Comparison of ENCODE assay signal across 8 mouse cellular contexts in genomic region chr11:94473707-94474543, GRCm38 (mm10). TPM values are rescaled to one million over a fixed set of nuclear protein-coding genes. Genes with fewer than 3 reads are reported as not detected.
DNase-seq lines count a peak whose midpoint lies in the region; ATAC-seq and TF ChIP-seq lines count a peak whose summit lies in the region.

Gene Cacna1g (minus strand): TSS chr11:94474198.

- 0 out of 2 replicates have a peak, but pooled peaks cover 2% of the 10 kb centered on the region for H3K4me1 ChIP-seq in bone marrow macrophage, adult 2 months (ENCODE audit: control insufficient read depth, insufficient read depth, low read length)
- H3K4me1 ChIP-seq in embryonic facial prominence, embryonic 15.5 days = peaks cover 66% of the 10 kb centered on the region
- peaks cover 2% of the 10 kb centered on the region; the same call in 1 of the 2 replicates for H3K4me1 ChIP-seq in heart, adult 2 months (ENCODE audit: control insufficient read depth, insufficient read depth, low read length)
- H3K4me1 ChIP-seq in kidney, adult 2 months (ENCODE audit: control insufficient read depth, insufficient read depth, low read length) = peaks cover 3% of the 10 kb centered on the region; the same call in 1 of the 2 replicates
- peaks cover 31% of the 10 kb centered on the region for H3K4me1 ChIP-seq in limb, embryonic 11.5 days (ENCODE audit: control insufficient read depth, insufficient read depth, low read length)
- H3K4me1 ChIP-seq in midbrain, embryonic 13.5 days (replicated peaks) = peaks cover 68% of the 10 kb centered on the region

- peak within 1 kb of the TSS; percentile 38 for H3K4me3 ChIP-seq in bone marrow macrophage, adult 2 months (ENCODE audit: insufficient read depth, low read length)
- H3K4me3 ChIP-seq in embryonic facial prominence, embryonic 15.5 days (replicated peaks) = peak within 1 kb of the TSS; percentile 81
- H3K4me3 ChIP-seq in heart, adult 2 months = peak within 1 kb of the TSS; percentile 60
- peak within 1 kb of the TSS; percentile 64 for H3K4me3 ChIP-seq in kidney, adult 2 months (ENCODE audit: insufficient read depth, low read depth, low read length)
- H3K4me3 ChIP-seq in limb, embryonic 11.5 days (ENCODE audit: low read depth, low read length) = peak within 1 kb of the TSS; percentile 99
- peak within 1 kb of the TSS; percentile 90 for H3K4me3 ChIP-seq in midbrain, embryonic 13.5 days (replicated peaks)

- peak within 1 kb of the TSS; percentile 92 for H3K9ac ChIP-seq in embryonic facial prominence, embryonic 15.5 days
- H3K9ac ChIP-seq in heart, adult 2 months (ENCODE audit: low read depth, low read length) = peak within 1 kb of the TSS; percentile 46
- H3K9ac ChIP-seq in limb, embryonic 11.5 days (ENCODE audit: low read length) = peak within 1 kb of the TSS; percentile 96
- H3K9ac ChIP-seq in midbrain, embryonic 13.5 days (replicated peaks) = peak within 1 kb of the TSS; percentile 95

- H3K4me2 ChIP-seq in embryonic facial prominence, embryonic 15.5 days (replicated peaks) = peak within 1 kb of the TSS; percentile 86
- peak within 1 kb of the TSS; percentile 95 for H3K4me2 ChIP-seq in limb, embryonic 11.5 days (ENCODE audit: low read depth, severe bottlenecking)
- peak within 1 kb of the TSS; percentile 98 for H3K4me2 ChIP-seq in midbrain, embryonic 13.5 days (replicated peaks)

- TF ChIP-seq EP300 in heart, adult 2 months (IDR thresholded peaks at IDR 0.05; ENCODE audit: insufficient read depth, low read depth, low read length) = no peak

- no peaks in the 10 kb centered on the region for H3K36me3 ChIP-seq in embryonic facial prominence, embryonic 15.5 days
- H3K36me3 ChIP-seq in heart, adult 2 months (ENCODE audit: control insufficient read depth, insufficient read depth, low read length) = no peaks in the 10 kb centered on the region
- no peaks in the 10 kb centered on the region for H3K36me3 ChIP-seq in kidney, adult 2 months (ENCODE audit: control insufficient read depth, insufficient read depth, low read length)
- no peaks in the 10 kb centered on the region for H3K36me3 ChIP-seq in limb, embryonic 11.5 days (ENCODE audit: control insufficient read depth, insufficient read depth, low read length)
- no peaks in the 10 kb centered on the region for H3K36me3 ChIP-seq in midbrain, embryonic 13.5 days

- H3K27me3 ChIP-seq in embryonic facial prominence, embryonic 15.5 days = peaks cover 15% of the 10 kb centered on the region
- H3K27me3 ChIP-seq in heart, adult 2 months (ENCODE audit: control insufficient read depth, insufficient read depth, low read length) = peaks cover 3% of the 10 kb centered on the region; the same call in 1 of the 2 replicates
- H3K27me3 ChIP-seq in kidney, adult 2 months (replicated peaks; ENCODE audit: control insufficient read depth, insufficient read depth, low read length) = peaks cover 9% of the 10 kb centered on the region
- H3K27me3 ChIP-seq in limb, embryonic 11.5 days (ENCODE audit: control insufficient read depth, insufficient read depth, low read length) = peaks cover 3% of the 10 kb centered on the region; the same call in 1 of the 2 replicates
- peaks cover 44% of the 10 kb centered on the region for H3K27me3 ChIP-seq in midbrain, embryonic 13.5 days

- intact Hi-C loops in heart, adult 2 months (cut with DNase I) = no loop called here

- ATAC-seq in embryonic facial prominence, embryonic 15.5 days (ENCODE audit: insufficient number of reproducible peaks, low FRiP score, low TSS enrichment, low read depth) = peak; percentile 91
- ATAC-seq in limb, embryonic 11.5 days (ENCODE audit: insufficient number of reproducible peaks, low FRiP score, low TSS enrichment, low read depth) = peak; percentile 88
- peak; percentile 86 for ATAC-seq in midbrain, embryonic 13.5 days

- H3K27ac ChIP-seq in bone marrow macrophage, adult 2 months (ENCODE audit: insufficient read depth, low read depth, low read length) = no peak within 1 kb of the TSS
- H3K27ac ChIP-seq in embryonic facial prominence, embryonic 15.5 days (replicated peaks) = peak within 1 kb of the TSS; percentile 97
- H3K27ac ChIP-seq in heart, adult 2 months = peak within 1 kb of the TSS; percentile 23; the same call in 1 of the 2 replicates
- H3K27ac ChIP-seq in kidney, adult 2 months (ENCODE audit: insufficient read depth, low read depth, low read length) = no peak within 1 kb of the TSS
- peak within 1 kb of the TSS; percentile 93 for H3K27ac ChIP-seq in limb, embryonic 11.5 days (replicated peaks; ENCODE audit: low read depth, low read length)
- peak within 1 kb of the TSS; percentile 98 for H3K27ac ChIP-seq in midbrain, embryonic 13.5 days

- no peaks in the 10 kb centered on the region for H3K79me2 ChIP-seq in heart, adult 2 months (replicated peaks; ENCODE audit: control insufficient read depth, insufficient read depth, low read length)

- WGBS in embryonic facial prominence, embryonic 15.5 days = under 1% methylated on average over 48 of the region's 71 CpGs
- under 1% methylated on average over 53 of the region's 71 CpGs for WGBS in heart, adult 2 months
- under 1% methylated on average over 68 of the region's 71 CpGs for WGBS in kidney, adult 2 months
- WGBS in limb, embryonic 11.5 days = under 1% methylated on average over 52 of the region's 71 CpGs
- WGBS in midbrain, embryonic 13.5 days = under 1% methylated on average over 37 of the region's 71 CpGs

- no peaks in the 10 kb centered on the region for H3K9me3 ChIP-seq in embryonic facial prominence, embryonic 15.5 days (replicated peaks)
- no peaks in the 10 kb centered on the region for H3K9me3 ChIP-seq in limb, embryonic 11.5 days (ENCODE audit: control insufficient read depth, low read length)
- no peaks in the 10 kb centered on the region for H3K9me3 ChIP-seq in midbrain, embryonic 13.5 days

- no peak for TF ChIP-seq CTCF in bone marrow macrophage, adult 2 months (IDR thresholded peaks at IDR 0.05; ENCODE audit: low read depth, low read length)
- no peak for TF ChIP-seq CTCF in heart, adult 2 months (IDR thresholded peaks at IDR 0.05)
- no peak for TF ChIP-seq CTCF in kidney, adult 2 months (conservative IDR thresholded peaks at IDR 0.05; ENCODE audit: insufficient read depth, insufficient read length, low read depth, low read length)

- peak; percentile 55 to 56 for DNase-seq in B cell, adult 2 months
- peak; percentile 89 to 90 for DNase-seq in heart, adult 2 months
- peak; percentile 91 for DNase-seq in kidney, adult 2 months
- peak; percentile 94 for DNase-seq in limb, embryonic 11.5 days (ENCODE audit: low spot score)
- DNase-seq in spleen, adult 18-20 months = peak; percentile 47 to 51

- TF ChIP-seq POLR2A in bone marrow macrophage, adult 2 months (IDR thresholded peaks at IDR 0.05; ENCODE audit: borderline replicate concordance, low read depth, low read length) = no peak
- peak; percentile 39; the same call in 1 of the 2 replicates for TF ChIP-seq POLR2A in heart, adult 2 months (IDR thresholded peaks at IDR 0.05; ENCODE audit: insufficient read depth, low read depth, low read length)
- no peak for TF ChIP-seq POLR2A in kidney, adult 2 months (IDR thresholded peaks at IDR 0.05; ENCODE audit: low read depth, low read length)

RNA-seq across cellular contexts. Expression of gene Cacna1g, which starts in this region (rescaled TPM):
- polyA plus RNA-seq in bone marrow macrophage, adult 2 months (2012; ENCODE audit: insufficient read depth, insufficient read length, missing spikeins) = not detected in 2 replicates
- 29.1 and 30.3 TPM in 2 replicates for polyA plus RNA-seq in embryonic facial prominence, embryonic 15.5 days (2015; fragmentation: Nextera tagmentation; extraction: Ambion mirVana)
- total RNA-seq in heart, adult 2 months (2021) = 10 to 100 TPM; 12.2 to 12.9 TPM
- 63.3 and 64.4 TPM in 2 replicates for polyA plus RNA-seq in heart, adult 2 months (2012; rRNA removed)
- 7.6 and 10.2 TPM in 2 replicates for polyA plus RNA-seq in kidney, adult 2 months (2012; rRNA removed)
- 21.0 and 24.3 TPM in 2 replicates for polyA plus RNA-seq in limb, embryonic 11.5 days (2014; fragmentation: Nextera tagmentation; extraction: Ambion mirVana)
- 10.5 and 12.4 TPM in 2 replicates for polyA plus RNA-seq in midbrain, embryonic 13.5 days (2015; fragmentation: Nextera tagmentation; extraction: Ambion mirVana)

Comparison
In these comparisons a context has a peak if more than half of its experiments do, and no peak if none do; other contexts are left out.
1. H3K27ac ChIP-seq: peak in embryonic facial prominence, embryonic 15.5 days (single experiment), heart, adult 2 months (single experiment), limb, embryonic 11.5 days (single experiment) and midbrain, embryonic 13.5 days (single experiment); none in bone marrow macrophage, adult 2 months (single experiment) and kidney, adult 2 months (single experiment).
2. H3K4me3 ChIP-seq: peak in every context shown above with its lines; median percentile 99 in limb, embryonic 11.5 days; 90 in midbrain, embryonic 13.5 days; 81 in embryonic facial prominence, embryonic 15.5 days; 64 in kidney, adult 2 months; 60 in heart, adult 2 months; 38 in bone marrow macrophage, adult 2 months.
3. H3K9ac ChIP-seq: peak in every context shown above with its lines; median percentile 96 in limb, embryonic 11.5 days; 95 in midbrain, embryonic 13.5 days; 92 in embryonic facial prominence, embryonic 15.5 days; 46 in heart, adult 2 months.
4. Peak in every context shown above with its lines, with median percentiles within 50 percentile points of each other: DNase-seq, ATAC-seq and H3K4me2 ChIP-seq.